Mouse (Mus musculus) embryonic facial prominence, embryonic 14.5 days (tissue): ENCODE data around the gene 4430402I18Rik. TPM values are rescaled to one million over a fixed set of nuclear protein-coding genes. Genes with fewer than 3 reads are reported as not detected.

Experiments used
- ATAC-seq: fragments of 200-750 bp; cut with Nextera tagmentation; 2 replicates; pipeline ENCODE4 v1.8.0; 2017; ENCODE audit warnings: low read depth, moderate number of reproducible peaks, moderate TSS enrichment
- DNase-seq: peaks from one replicate; pipeline ENCODE4 v3.0.0-alpha.2; 2015; ENCODE audit warnings: low spot score
- H3K27ac ChIP-seq: fragments of 300-500 bp; sonication (generic); replicated peaks from 2 replicates; pipeline ENCODE4 v1.5.1; 2014; ENCODE audit warnings: low read depth, mild to moderate bottlenecking, low read length, moderate library complexity
- H3K27me3 ChIP-seq: fragments of 300-500 bp; sonication (generic); replicated peaks from 2 replicates; pipeline ENCODE4 v1.6.1; 2014; ENCODE audit warnings: low read length; ENCODE audit not compliant: control insufficient read depth, insufficient read depth
- H3K36me3 ChIP-seq: fragments of 300-500 bp; sonication (generic); 2 replicates; pipeline ENCODE4 v1.6.1; 2014; ENCODE audit warnings: low read length, mixed read lengths; ENCODE audit not compliant: control insufficient read depth, insufficient read depth
- H3K4me1 ChIP-seq: fragments of 300-500 bp; sonication (generic); 2 replicates; pipeline ENCODE4 v1.6.1; 2014; ENCODE audit warnings: antibody characterized with exemption, low read length; ENCODE audit not compliant: control insufficient read depth, insufficient read depth
- H3K4me2 ChIP-seq: fragments of 300-500 bp; sonication (generic); 2 replicates; pipeline ENCODE4 v1.6.1; 2014; ENCODE audit warnings: low read depth, mild to moderate bottlenecking, low read length, moderate library complexity, mixed read lengths
- H3K4me3 ChIP-seq: fragments of 300-500 bp; sonication (generic); 2 replicates; pipeline ENCODE4 v1.5.1; 2014; ENCODE audit warnings: low read depth, mild to moderate bottlenecking, low read length
- H3K9ac ChIP-seq: fragments of 300-500 bp; sonication (generic); 2 replicates; pipeline ENCODE4 v1.6.1; 2014; ENCODE audit warnings: low read depth, mild to moderate bottlenecking, low read length, moderate library complexity, mixed read lengths
- H3K9me3 ChIP-seq: fragments of 300-500 bp; sonication (generic); 2 replicates; pipeline ENCODE4 v1.6.1; 2016; ENCODE audit warnings: low read length; ENCODE audit not compliant: control insufficient read depth
- WGBS: fragments of 180-500 bp; shearing (Covaris S2); extraction: QIAGEN DNeasy Blood & Tissue Kit; methylation state at CpG from one replicate; pipeline ENCODE4 v1.1.7; 2014; 5-methylcytosine and 5-hydroxymethylcytosine counted together
- polyA plus RNA-seq: library from polyadenylated mRNA; unstranded; fragments of >200 nt; fragmentation: Nextera tagmentation; extraction: Ambion mirVana; gene quantifications from 2 replicates; pipeline ENCODE4 v1.2.1, GENCODE M21; 2014

4430402I18Rik gene
- polyA plus RNA-seq, 1 experiment from 2014 or later, result 1.8 TPM

DNA sequence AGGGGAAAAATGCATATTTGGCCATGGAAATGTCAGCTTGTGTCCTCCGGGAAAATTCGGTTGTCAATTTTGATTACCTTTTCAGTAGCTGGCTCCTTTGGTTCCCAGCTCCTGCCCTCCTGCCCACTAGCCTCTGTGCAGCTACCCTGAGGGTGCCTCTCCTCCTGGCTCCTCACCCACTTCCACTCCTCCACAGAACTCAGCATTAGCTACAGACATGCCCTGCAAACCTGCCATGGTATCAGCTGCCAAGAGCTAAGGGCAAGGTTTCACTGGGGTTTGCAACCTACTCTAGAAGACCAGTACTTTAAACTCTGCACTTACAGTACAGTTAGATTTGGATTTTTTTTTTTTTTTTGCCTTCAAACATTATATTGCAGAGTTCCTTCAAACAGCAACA, 88.1 kb downstream of the 4430402I18Rik start:
- Histone ChIP-seq H3K4me2 (no peak overlapping the region), H3K27ac (no peak overlapping the region), H3K4me3 (no peak overlapping the region), H3K9me3 (no peaks in the 10 kb centered on the region), H3K4me1 (no peaks in the 10 kb centered on the region; the same call in 1 of the 2 replicates), H3K36me3 (no peaks in the 10 kb centered on the region), H3K9ac (no peak overlapping the region), H3K27me3 (no peaks in the 10 kb centered on the region)
- DNase-seq, result no peak
- no peak for ATAC-seq
- WGBS, result 79% methylated on average over 2 of the region's 2 CpGs

DNA sequence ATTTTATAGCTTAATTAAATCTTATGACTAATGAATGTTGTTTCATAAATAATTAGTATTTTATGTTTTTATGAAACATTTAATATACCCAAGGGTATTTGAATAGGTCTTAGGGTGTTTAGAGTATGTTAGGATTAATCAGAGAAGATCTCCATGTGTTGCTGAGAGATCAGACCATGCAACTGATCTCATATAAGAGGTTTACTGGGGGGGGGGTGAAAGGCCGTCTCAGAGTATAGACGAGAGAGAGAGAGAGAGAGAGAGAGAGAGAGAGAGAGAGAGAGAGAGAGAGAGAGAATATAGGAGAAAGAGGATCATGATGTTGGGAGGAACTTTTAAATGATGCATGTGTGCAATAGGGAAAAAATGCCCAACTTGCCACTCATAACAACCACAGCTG, 97.2 kb downstream of the 4430402I18Rik start:
- Histone ChIP-seq H3K9me3 (no peaks in the 10 kb centered on the region), H3K4me2 (no peak overlapping the region), H3K27me3 (no peaks in the 10 kb centered on the region), H3K4me3 (no peak overlapping the region), H3K36me3 (no peaks in the 10 kb centered on the region), H3K27ac (no peak overlapping the region), H3K9ac (no peak overlapping the region), H3K4me1 (no peaks in the 10 kb centered on the region)
- WGBS, result 54% methylated on average over 2 of the region's 2 CpGs
- DNase-seq, result no peak
- no peak for ATAC-seq

DNA sequence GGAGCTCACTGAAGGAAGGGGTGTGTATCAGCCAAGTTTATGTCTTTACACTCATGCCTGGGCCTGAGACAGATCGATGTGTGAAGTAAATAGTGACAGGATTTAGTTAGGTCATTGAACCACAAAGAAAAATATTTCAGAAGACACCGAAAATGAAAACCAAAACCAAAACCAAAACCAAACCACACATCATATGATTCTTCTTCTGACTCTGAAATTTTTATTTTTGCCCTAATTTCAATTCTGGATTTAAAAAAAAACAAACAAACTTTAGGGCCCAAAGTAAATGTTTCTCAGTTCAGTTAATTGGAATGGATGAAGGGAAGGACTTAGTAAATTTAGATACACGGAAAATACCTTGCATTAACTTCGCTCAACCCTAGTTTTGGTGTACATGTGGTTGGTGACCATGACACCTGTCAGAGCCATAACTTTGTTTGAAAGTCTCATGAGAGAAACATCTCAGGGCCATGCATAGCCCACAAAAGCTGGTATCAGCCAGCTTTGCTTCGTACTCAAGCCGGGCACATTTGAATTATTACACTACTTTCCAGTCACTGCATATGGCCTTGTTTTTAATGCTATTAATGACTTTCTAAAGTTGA, 98.2 kb downstream of the 4430402I18Rik start:
- WGBS, result 88% methylated on average over 6 of the region's 6 CpGs
- no peak overlapping the region for H3K27ac ChIP-seq
- DNase-seq (no peak), ATAC-seq (no peak)
- no peaks in the 10 kb centered on the region for H3K27me3 ChIP-seq
- H3K4me3 ChIP-seq, result no peak overlapping the region
- H3K4me1 ChIP-seq, result no peaks in the 10 kb centered on the region
- H3K4me2 ChIP-seq, result no peak overlapping the region
- H3K9me3 ChIP-seq, result no peaks in the 10 kb centered on the region
- no peak overlapping the region for H3K9ac ChIP-seq
- no peaks in the 10 kb centered on the region for H3K36me3 ChIP-seq

DNA sequence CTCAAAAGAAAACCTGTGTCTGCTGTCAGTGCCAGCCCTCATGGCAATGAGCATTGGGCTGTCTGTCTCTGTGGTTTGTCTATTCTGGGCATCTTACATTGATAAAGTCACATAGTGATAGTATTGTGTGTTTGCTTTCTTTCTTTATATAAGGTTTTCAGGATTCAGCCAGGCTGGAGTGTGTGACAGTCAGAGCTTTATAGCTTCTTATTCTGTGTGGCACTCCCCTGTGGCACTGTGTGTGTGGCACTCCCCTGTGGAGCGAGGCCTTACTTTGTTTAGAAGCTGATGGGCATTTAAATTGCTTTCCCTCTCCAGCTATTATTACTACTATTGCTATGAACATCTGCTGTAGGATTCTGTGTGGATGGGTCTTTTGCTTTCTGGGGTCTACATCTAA, 102.1 kb downstream of the 4430402I18Rik start:
- Histone ChIP-seq H3K4me2 (no peak overlapping the region), H3K4me1 (no peaks in the 10 kb centered on the region), H3K4me3 (no peak overlapping the region), H3K9me3 (no peaks in the 10 kb centered on the region), H3K36me3 (no peaks in the 10 kb centered on the region), H3K27me3 (no peaks in the 10 kb centered on the region), H3K9ac (no peak overlapping the region), H3K27ac (no peak overlapping the region)
- no peak for DNase-seq
- 61% methylated on average over 1 of the region's 1 CpGs for WGBS
- ATAC-seq, result no peak

DNA sequence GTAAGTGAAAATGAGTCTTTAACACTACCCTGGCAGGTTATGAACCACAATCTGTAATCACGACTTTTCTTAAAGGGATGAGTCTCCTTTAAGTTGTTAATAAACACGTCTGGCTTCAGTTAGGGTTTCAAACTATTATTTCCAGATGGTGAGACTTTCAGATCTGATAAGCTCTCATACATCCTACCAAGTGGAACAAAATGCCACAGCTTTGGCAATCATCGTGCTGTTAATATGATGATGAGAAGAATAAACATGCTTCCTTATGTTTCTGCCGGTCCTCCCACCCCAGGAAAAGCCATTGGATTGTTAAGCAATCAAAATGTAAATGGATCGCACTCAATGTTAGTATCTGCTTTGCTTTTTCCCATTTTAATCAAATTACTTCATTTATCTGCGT, 102.6 kb downstream of the 4430402I18Rik start:
- Histone ChIP-seq H3K4me2 (no peak overlapping the region), H3K27me3 (no peaks in the 10 kb centered on the region), H3K4me1 (no peaks in the 10 kb centered on the region), H3K27ac (no peak overlapping the region), H3K36me3 (no peaks in the 10 kb centered on the region), H3K9ac (no peak overlapping the region), H3K4me3 (no peak overlapping the region), H3K9me3 (no peaks in the 10 kb centered on the region)
- WGBS, result 43% methylated on average over 6 of the region's 6 CpGs
- peak; percentile 39 for DNase-seq
- ATAC-seq, result no peak

DNA sequence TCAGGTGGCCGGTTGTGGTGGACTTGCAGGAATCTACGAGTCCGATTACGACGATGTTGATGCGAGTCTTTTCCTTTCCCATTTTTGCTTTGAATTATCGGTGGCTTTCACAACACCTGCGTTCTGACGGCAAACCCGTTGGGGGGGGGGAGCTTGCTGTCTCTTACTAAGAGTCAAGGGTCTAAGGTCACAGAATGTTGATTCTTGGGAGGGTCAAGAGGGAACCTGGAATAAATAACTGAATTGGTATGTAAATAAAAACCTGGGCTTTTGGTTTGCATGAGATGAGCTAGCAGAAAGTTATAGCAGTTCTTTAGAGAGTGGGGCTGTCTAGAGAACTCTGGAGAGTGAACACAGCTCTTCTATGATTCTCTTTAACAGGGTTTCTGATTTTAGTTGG, 104.0 kb downstream of the 4430402I18Rik start:
- 79% methylated on average over 10 of the region's 10 CpGs for WGBS
- Histone ChIP-seq H3K4me2 (no peak overlapping the region), H3K9me3 (no peaks in the 10 kb centered on the region), H3K4me1 (no peaks in the 10 kb centered on the region), H3K27ac (no peak overlapping the region), H3K27me3 (no peaks in the 10 kb centered on the region), H3K36me3 (no peaks in the 10 kb centered on the region), H3K9ac (no peak overlapping the region), H3K4me3 (no peak overlapping the region)
- DNase-seq (no peak), ATAC-seq (no peak)

DNA sequence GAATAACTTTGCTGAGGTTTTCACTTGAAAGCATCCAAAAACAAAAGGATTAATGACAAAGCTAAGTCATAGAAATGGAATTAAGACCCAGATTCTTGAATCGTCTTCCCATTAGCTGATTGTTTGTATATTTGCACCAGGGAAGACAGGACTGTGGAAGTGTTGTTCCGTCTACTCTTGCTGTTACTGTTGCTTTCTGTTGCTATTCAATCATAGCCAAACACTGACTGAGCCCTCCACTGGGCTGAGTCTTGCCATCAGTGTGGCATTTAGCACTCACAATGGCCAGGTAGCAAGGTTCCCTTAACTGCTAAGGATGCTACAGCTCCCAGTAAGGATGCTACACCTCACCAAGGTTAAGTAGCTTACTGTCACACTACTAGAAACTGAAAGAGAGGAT, 107.4 kb downstream of the 4430402I18Rik start:
- Histone ChIP-seq H3K4me1 (no peaks in the 10 kb centered on the region), H3K36me3 (no peaks in the 10 kb centered on the region), H3K4me2 (no peak overlapping the region), H3K9ac (no peak overlapping the region), H3K9me3 (no peaks in the 10 kb centered on the region), H3K27ac (no peak overlapping the region), H3K27me3 (no peaks in the 10 kb centered on the region), H3K4me3 (no peak overlapping the region)
- ATAC-seq (no peak), DNase-seq (no peak)
- WGBS, result 80% methylated on average over 2 of the region's 2 CpGs

DNA sequence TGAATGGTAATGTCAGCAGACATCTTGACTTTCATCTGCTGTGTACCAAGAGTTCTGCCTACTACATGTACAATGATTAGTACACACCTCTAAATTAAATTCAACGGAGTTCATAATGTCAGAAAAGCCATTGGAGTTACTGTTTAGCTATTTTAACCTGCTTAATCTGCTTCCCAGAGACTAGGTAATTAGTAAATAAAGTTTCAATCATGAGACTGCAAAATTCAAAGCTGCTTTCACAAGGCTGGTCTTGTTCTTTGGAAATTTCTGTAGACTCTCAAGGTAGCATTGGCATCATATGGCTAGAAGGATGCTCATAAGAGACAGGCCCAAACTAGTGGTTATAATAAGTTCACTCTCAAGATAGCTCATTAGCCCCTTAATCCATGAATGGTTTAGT, 112.8 kb downstream of the 4430402I18Rik start:
- H3K9me3 ChIP-seq, result no peaks in the 10 kb centered on the region
- H3K4me2 ChIP-seq, result no peak overlapping the region
- ATAC-seq (no peak), DNase-seq (no peak)
- WGBS, result 89% methylated on average over 1 of the region's 1 CpGs
- no peak overlapping the region for H3K4me3 ChIP-seq
- no peak overlapping the region for H3K9ac ChIP-seq
- no peaks in the 10 kb centered on the region for H3K27me3 ChIP-seq
- no peaks in the 10 kb centered on the region for H3K36me3 ChIP-seq
- H3K4me1 ChIP-seq, result no peaks in the 10 kb centered on the region
- H3K27ac ChIP-seq, result no peak overlapping the region

DNA sequence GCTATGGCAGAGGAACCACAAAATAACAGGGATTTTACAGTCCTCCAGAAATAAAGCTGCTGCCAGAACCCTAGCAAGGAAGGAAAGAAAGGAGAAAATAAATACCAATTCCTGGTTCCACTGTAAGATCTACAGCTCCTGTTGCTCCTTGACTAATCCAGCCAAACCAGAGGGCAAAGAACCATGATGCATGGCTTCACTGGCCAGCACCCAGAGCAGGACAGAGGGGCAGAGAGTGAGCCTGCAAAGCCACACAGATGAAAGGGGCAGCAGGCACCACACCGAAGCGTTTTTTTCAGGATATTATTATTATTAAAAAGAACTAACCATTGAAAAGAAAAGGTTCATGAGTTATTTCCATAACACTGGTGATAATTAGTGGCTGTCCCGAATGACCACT, 115.6 kb downstream of the 4430402I18Rik start:
- no peak overlapping the region for H3K27ac ChIP-seq
- no peak overlapping the region for H3K4me3 ChIP-seq
- DNase-seq (no peak), ATAC-seq (no peak)
- no peak overlapping the region for H3K4me2 ChIP-seq
- H3K9me3 ChIP-seq, result no peaks in the 10 kb centered on the region
- no peaks in the 10 kb centered on the region for H3K4me1 ChIP-seq
- H3K9ac ChIP-seq, result no peak overlapping the region
- WGBS, result 89% methylated on average over 3 of the region's 3 CpGs
- no peaks in the 10 kb centered on the region for H3K27me3 ChIP-seq
- no peaks in the 10 kb centered on the region for H3K36me3 ChIP-seq
